Mouse (Mus musculus): ENCODE results near the gene C330007P06Rik.
A peak's percentile ranks its signal among the peaks of the same experiment; 100 is the strongest.

The C330007P06Rik gene

GRCm38 (mm10) chrX:36873765-36874164, at the start of gene C330007P06Rik, which contains the start of gene Ube2a:
Gene C330007P06Rik, minus strand, starts transcription at chrX:36874111.
Gene Ube2a, plus strand, starts transcription at chrX:36873900.
- no peak for DNase-seq (ENCODE audit: low spot score)

- DNase-seq (ENCODE audit: low spot score) = no peak
Observed at GRCm38 (mm10) chrX:36921346-36921745, 47.4 kb upstream of the C330007P06Rik start.

GRCm38 (mm10) chrX:36917749-36918148, 43.8 kb upstream of the C330007P06Rik start:
- no peak for DNase-seq (ENCODE audit: low spot score)

GRCm38 (mm10) chrX:36911343-36911742, 37.4 kb upstream of the C330007P06Rik start:
- peak; percentile 36 for DNase-seq (ENCODE audit: low spot score)

- no peak for DNase-seq (ENCODE audit: low spot score)
Observed at GRCm38 (mm10) chrX:36906539-36906938, 32.6 kb upstream of the C330007P06Rik start.

GRCm38 (mm10) chrX:36903115-36903768, 29.3 kb upstream of the C330007P06Rik start:
- peak; percentile 94 for DNase-seq (ENCODE audit: low spot score)

- DNase-seq (ENCODE audit: low spot score) = peak; percentile 43
Observed at GRCm38 (mm10) chrX:36902321-36903114, 28.6 kb upstream of the C330007P06Rik start, which contains the start of gene Nkrf. Gene Nkrf, minus strand, starts transcription at chrX:36902899.

GRCm38 (mm10) chrX:36901655-36902054, 27.7 kb upstream of the C330007P06Rik start:
- no peak for DNase-seq (ENCODE audit: low spot score)

- peak; percentile 22 for DNase-seq (ENCODE audit: low spot score)
Observed at GRCm38 (mm10) chrX:36898931-36899330, 25.0 kb upstream of the C330007P06Rik start.

GRCm38 (mm10) chrX:36884719-36885118, 10.8 kb upstream of the C330007P06Rik start:
- DNase-seq (ENCODE audit: low spot score) = no peak

GRCm38 (mm10) chrX:36874704-36875128, 805 bp upstream of the C330007P06Rik start:
- no peak for DNase-seq (ENCODE audit: low spot score)

GRCm38 (mm10) chrX:36874178-36874696, 326 bp upstream of the C330007P06Rik start:
- peak; percentile 83 for DNase-seq (ENCODE audit: low spot score)

GRCm38 (mm10) chrX:36870372-36870771, 3.5 kb downstream of the C330007P06Rik start:
- no peak for DNase-seq (ENCODE audit: low spot score)

- no peak for DNase-seq (ENCODE audit: low spot score)
Observed at GRCm38 (mm10) chrX:36864609-36865328, 9.1 kb downstream of the C330007P06Rik start.

- peak; percentile 84 for DNase-seq (ENCODE audit: low spot score)
Observed at GRCm38 (mm10) chrX:36863766-36864608, 9.9 kb downstream of the C330007P06Rik start.

GRCm38 (mm10) chrX:36852631-36853030, 21.3 kb downstream of the C330007P06Rik start:
- DNase-seq (ENCODE audit: low spot score) = no peak

- DNase-seq (ENCODE audit: low spot score) = no peak
Observed at GRCm38 (mm10) chrX:36847152-36847551, 26.8 kb downstream of the C330007P06Rik start.

GRCm38 (mm10) chrX:36843346-36843990, 30.4 kb downstream of the C330007P06Rik start:
- DNase-seq (ENCODE audit: low spot score) = no peak

- DNase-seq (ENCODE audit: low spot score) = no peak
Observed at GRCm38 (mm10) chrX:36841698-36842097, 32.2 kb downstream of the C330007P06Rik start.

GRCm38 (mm10) chrX:36839391-36839790, 34.5 kb downstream of the C330007P06Rik start:
- DNase-seq (ENCODE audit: low spot score) = no peak
